Mouse (Mus musculus) midbrain, embryonic 10.5 days (tissue): ENCODE results near the gene L3mbtl1. TPM values are rescaled to one million over a fixed set of nuclear protein-coding genes. Genes with fewer than 3 reads are reported as not detected.

Experiments used
- DNase-seq: peaks from one replicate; pipeline ENCODE4 v3.0.0-alpha.2; 2017; ENCODE audit warnings: low spot score
- H3K27ac ChIP-seq: fragments of 300-500 bp; sonication (generic); replicated peaks from 2 replicates; pipeline ENCODE4 v1.5.1; 2016; ENCODE audit warnings: mild to moderate bottlenecking
- H3K27me3 ChIP-seq: fragments of 300-500 bp; sonication (generic); 2 replicates; pipeline ENCODE4 v1.6.1; 2016; ENCODE audit warnings: low read depth, mild to moderate bottlenecking; ENCODE audit not compliant: poor library complexity, severe bottlenecking
- H3K36me3 ChIP-seq: fragments of 300-500 bp; sonication (generic); 2 replicates; pipeline ENCODE4 v1.6.1; 2016; ENCODE audit warnings: mild to moderate bottlenecking, moderate library complexity
- H3K4me1 ChIP-seq: fragments of 300-500 bp; sonication (generic); 2 replicates; pipeline ENCODE4 v1.6.1; 2016
- H3K4me3 ChIP-seq: fragments of 300-500 bp; sonication (generic); 2 replicates; pipeline ENCODE4 v1.5.1; 2016; ENCODE audit warnings: mild to moderate bottlenecking, moderate library complexity
- H3K9me3 ChIP-seq: fragments of 300-500 bp; sonication (generic); replicated peaks from 2 replicates; pipeline ENCODE4 v1.6.1; 2016; ENCODE audit warnings: mild to moderate bottlenecking
- WGBS: fragments of 180-500 bp; shearing (Covaris S2); methylation state at CpG from one replicate; pipeline ENCODE4 v1.1.7; 2016; 5-methylcytosine and 5-hydroxymethylcytosine counted together
- polyA plus RNA-seq: library from polyadenylated mRNA; unstranded; fragments of >200 nt; fragmentation: Nextera tagmentation; extraction: Ambion mirVana; gene quantifications from 2 replicates; pipeline ENCODE4 v1.2.1, GENCODE M21; 2016

The L3mbtl1 gene
- polyA plus RNA-seq, 1 experiment from 2014 or later: 0.23 TPM

- no peak for DNase-seq
- no peaks in the 10 kb centered on the region for H3K36me3 ChIP-seq
- H3K27ac ChIP-seq: no peak overlapping the region
- no peaks in the 10 kb centered on the region for H3K9me3 ChIP-seq
- no peaks in the 10 kb centered on the region for H3K4me1 ChIP-seq
- no peaks in the 10 kb centered on the region for H3K27me3 ChIP-seq
- 91% methylated on average over 6 of the region's 6 CpGs for WGBS
- no peak overlapping the region for H3K4me3 ChIP-seq
These were observed 41.1 kb downstream of the L3mbtl1 start for GRCm38 (mm10) chr2:162984381-162984780.

DNA sequence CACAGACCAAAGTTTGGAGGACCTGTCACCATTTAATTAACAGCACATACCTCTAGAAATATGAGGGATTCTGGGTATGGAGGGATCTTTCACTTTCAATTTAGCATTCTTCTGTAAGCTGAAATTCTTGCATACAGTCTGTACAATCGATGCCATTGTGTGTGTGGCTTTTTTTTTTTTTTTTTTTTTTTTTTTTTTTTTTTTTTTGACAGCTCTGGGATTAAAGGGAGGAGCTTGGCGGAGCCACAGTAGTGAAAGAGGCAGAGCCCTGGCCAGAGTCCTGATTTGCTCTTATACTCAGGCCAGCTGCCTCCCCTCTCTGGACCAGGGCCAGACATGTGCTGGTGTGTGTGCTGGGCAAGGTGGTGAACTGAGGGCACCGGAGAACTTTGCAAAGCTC is 42.7 kb downstream of the L3mbtl1 start:
- Histone ChIP-seq H3K27ac (no peak overlapping the region), H3K4me3 (no peak overlapping the region), H3K4me1 (no peaks in the 10 kb centered on the region), H3K36me3 (no peaks in the 10 kb centered on the region), H3K9me3 (no peaks in the 10 kb centered on the region), H3K27me3 (no peaks in the 10 kb centered on the region)
- 70% methylated on average over 3 of the region's 3 CpGs for WGBS
- DNase-seq: no peak

- Histone ChIP-seq H3K27ac (no peak overlapping the region), H3K4me3 (no peak overlapping the region), H3K36me3 (no peaks in the 10 kb centered on the region), H3K27me3 (no peaks in the 10 kb centered on the region; the same call in 1 of the 2 replicates), H3K9me3 (no peaks in the 10 kb centered on the region), H3K4me1 (no peaks in the 10 kb centered on the region)
- no peak for DNase-seq
- 88% methylated on average over 3 of the region's 3 CpGs for whole genome bisulfite sequencing
These were observed 43.5 kb downstream of the L3mbtl1 start for GRCm38 (mm10) chr2:162986764-162987163.

DNA sequence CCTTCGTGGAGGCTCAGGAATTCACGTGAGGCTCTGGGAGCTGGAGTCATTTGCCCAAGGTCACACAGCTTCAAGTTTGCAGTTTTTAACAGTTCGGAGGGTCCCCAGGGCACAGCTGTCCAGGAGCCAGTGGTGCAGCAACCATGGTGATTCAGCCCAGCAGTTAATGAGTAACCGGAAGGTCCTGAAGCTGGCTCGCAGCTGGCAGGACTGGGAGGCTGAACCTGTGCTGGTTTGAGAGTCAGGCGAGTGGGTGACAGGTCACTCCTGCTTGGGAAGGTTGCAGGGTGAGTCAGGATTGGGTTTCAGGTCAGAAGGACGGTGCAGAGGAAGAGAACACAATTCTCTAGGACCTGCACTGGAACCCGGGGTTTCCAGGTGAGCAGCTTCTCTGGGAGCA is 43.9 kb downstream of the L3mbtl1 start, which contains the start of gene Sgk2:
TSS of gene Sgk2 (plus strand) at position 113 of the 400 bp plus-strand sequence.
- H3K36me3 ChIP-seq: no peaks in the 10 kb centered on the region
- H3K4me1 ChIP-seq: no peaks in the 10 kb centered on the region
- H3K4me3 ChIP-seq: no peak within 1 kb of the TSS
- 76% methylated on average over 8 of the region's 8 CpGs for WGBS
- H3K9me3 ChIP-seq: no peaks in the 10 kb centered on the region
- H3K27ac ChIP-seq: no peak within 1 kb of the TSS
- H3K27me3 ChIP-seq: no peaks in the 10 kb centered on the region; the same call in 1 of the 2 replicates
- no peak for DNase-seq

DNA sequence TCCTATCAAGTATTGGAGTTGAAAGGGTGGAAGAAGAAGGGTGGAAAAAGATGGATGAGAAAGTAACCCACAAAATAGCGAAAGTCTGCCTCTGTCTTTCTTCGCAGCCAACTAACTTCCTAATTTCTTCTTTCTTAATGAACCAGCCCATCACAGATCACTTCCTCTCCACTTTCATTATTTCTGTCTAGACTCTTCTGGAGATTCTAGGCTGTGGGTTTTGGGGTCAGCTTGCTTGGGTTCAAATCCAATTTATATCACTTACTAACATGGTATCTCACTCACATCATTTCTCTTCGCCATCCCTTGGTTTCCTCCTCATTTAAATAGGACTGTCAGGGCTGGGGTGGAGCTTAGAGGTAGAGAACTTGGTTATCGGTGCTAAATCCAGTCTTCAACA is 45.0 kb downstream of the L3mbtl1 start:
- Histone ChIP-seq H3K36me3 (no peaks in the 10 kb centered on the region), H3K9me3 (no peaks in the 10 kb centered on the region), H3K27me3 (no peaks in the 10 kb centered on the region; the same call in 1 of the 2 replicates), H3K4me3 (no peak overlapping the region), H3K4me1 (no peaks in the 10 kb centered on the region), H3K27ac (no peak overlapping the region)
- DNase-seq: no peak
- 90% methylated on average over 4 of the region's 4 CpGs for WGBS

- H3K36me3 ChIP-seq: no peaks in the 10 kb centered on the region
- DNase-seq: no peak
- H3K27me3 ChIP-seq: peaks cover 3% of the 10 kb centered on the region; the same call in 1 of the 2 replicates
- no peak overlapping the region for H3K4me3 ChIP-seq
- no peak overlapping the region for H3K27ac ChIP-seq
- no peaks in the 10 kb centered on the region for H3K9me3 ChIP-seq
- H3K4me1 ChIP-seq: no peaks in the 10 kb centered on the region
- WGBS: 44% methylated on average over 6 of the region's 6 CpGs
These were observed 48.3 kb downstream of the L3mbtl1 start for GRCm38 (mm10) chr2:162991394-162992083.

- Histone ChIP-seq H3K9me3 (no peaks in the 10 kb centered on the region), H3K4me1 (no peaks in the 10 kb centered on the region), H3K4me3 (no peak overlapping the region), H3K27me3 (peaks cover 3% of the 10 kb centered on the region; the same call in 1 of the 2 replicates), H3K36me3 (no peaks in the 10 kb centered on the region), H3K27ac (no peak overlapping the region)
- DNase-seq: no peak
These were observed 48.8 kb downstream of the L3mbtl1 start for GRCm38 (mm10) chr2:162992084-162992437.

GRCm38 (mm10) chr2:162993881-162994616 is 50.8 kb downstream of the L3mbtl1 start:
- Histone ChIP-seq H3K27me3 (peaks cover 3% of the 10 kb centered on the region; the same call in 1 of the 2 replicates), H3K36me3 (no peaks in the 10 kb centered on the region), H3K4me3 (no peak overlapping the region), H3K9me3 (no peaks in the 10 kb centered on the region), H3K4me1 (peaks cover 3% of the 10 kb centered on the region; the same call in 1 of the 2 replicates), H3K27ac (no peak overlapping the region)
- no peak for DNase-seq
- WGBS: 84% methylated on average over 9 of the region's 9 CpGs

- peak overlapping the region; percentile 44 for H3K4me3 ChIP-seq
- 34% methylated on average over 18 of the region's 18 CpGs for WGBS
- DNase-seq: peak; percentile 75
- 0 out of 2 replicates have a peak, but pooled peaks cover 3% of the 10 kb centered on the region for H3K27me3 ChIP-seq
- no peaks in the 10 kb centered on the region for H3K36me3 ChIP-seq
- H3K9me3 ChIP-seq: no peaks in the 10 kb centered on the region
- peaks cover 6% of the 10 kb centered on the region; the same call in 1 of the 2 replicates for H3K4me1 ChIP-seq
- H3K27ac ChIP-seq: no peak overlapping the region
These were observed 55.4 kb downstream of the L3mbtl1 start for GRCm38 (mm10) chr2:162998528-162999230.

- no peak overlapping the region for H3K27ac ChIP-seq
- WGBS: 40% methylated on average over 3 of the region's 3 CpGs
- no peaks in the 10 kb centered on the region for H3K9me3 ChIP-seq
- H3K4me1 ChIP-seq: peaks cover 6% of the 10 kb centered on the region; the same call in 1 of the 2 replicates
- no peak overlapping the region for H3K4me3 ChIP-seq
- DNase-seq: peak; percentile 59
- no peaks in the 10 kb centered on the region for H3K27me3 ChIP-seq
- no peaks in the 10 kb centered on the region for H3K36me3 ChIP-seq
These were observed 56.5 kb downstream of the L3mbtl1 start for GRCm38 (mm10) chr2:162999744-163000143.

DNA sequence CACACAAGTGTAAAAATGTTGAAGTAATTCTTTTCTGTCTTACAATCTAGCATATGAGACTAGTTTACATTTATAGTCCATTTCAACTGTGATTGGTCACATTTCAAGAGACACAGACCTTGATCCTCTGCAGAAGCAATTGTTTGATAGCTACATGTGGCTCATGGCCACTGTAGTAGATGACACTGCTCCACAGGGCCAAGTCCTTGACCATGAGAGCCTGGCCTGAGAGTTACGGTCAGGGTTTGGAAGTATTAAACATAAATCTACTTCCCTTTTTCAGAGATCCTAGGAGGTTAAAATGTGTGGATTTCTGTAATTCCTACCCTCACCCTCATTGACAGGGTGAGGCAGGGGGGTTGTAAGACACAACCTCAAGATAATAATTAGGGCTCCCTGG is 57.8 kb downstream of the L3mbtl1 start:
- Histone ChIP-seq H3K9me3 (no peaks in the 10 kb centered on the region), H3K4me1 (peaks cover 6% of the 10 kb centered on the region; the same call in 1 of the 2 replicates), H3K27me3 (no peaks in the 10 kb centered on the region), H3K27ac (no peak overlapping the region), H3K36me3 (no peaks in the 10 kb centered on the region), H3K4me3 (no peak overlapping the region)
- WGBS: 97% methylated on average over 1 of the region's 1 CpGs
- DNase-seq: no peak

GRCm38 (mm10) chr2:163007299-163007698 is 64.0 kb downstream of the L3mbtl1 start:
- Histone ChIP-seq H3K27ac (no peak overlapping the region), H3K9me3 (no peaks in the 10 kb centered on the region), H3K4me3 (no peak overlapping the region), H3K36me3 (no peaks in the 10 kb centered on the region), H3K4me1 (no peaks in the 10 kb centered on the region), H3K27me3 (no peaks in the 10 kb centered on the region)
- DNase-seq: no peak
- 89% methylated on average over 4 of the region's 4 CpGs for WGBS
